Mouse (Mus musculus) thymus, postnatal 25 days (tissue): ENCODE data around the gene Erv3.

ENCODE experiments used
- DNase-seq: peaks from one replicate; pipeline ENCODE4 v3.0.0; 2022

The Erv3 gene

GRCm38 (mm10) chr2:131821708-131821990 is 37.9 kb downstream of the Erv3 start:
- no peak for DNase-seq

DNA sequence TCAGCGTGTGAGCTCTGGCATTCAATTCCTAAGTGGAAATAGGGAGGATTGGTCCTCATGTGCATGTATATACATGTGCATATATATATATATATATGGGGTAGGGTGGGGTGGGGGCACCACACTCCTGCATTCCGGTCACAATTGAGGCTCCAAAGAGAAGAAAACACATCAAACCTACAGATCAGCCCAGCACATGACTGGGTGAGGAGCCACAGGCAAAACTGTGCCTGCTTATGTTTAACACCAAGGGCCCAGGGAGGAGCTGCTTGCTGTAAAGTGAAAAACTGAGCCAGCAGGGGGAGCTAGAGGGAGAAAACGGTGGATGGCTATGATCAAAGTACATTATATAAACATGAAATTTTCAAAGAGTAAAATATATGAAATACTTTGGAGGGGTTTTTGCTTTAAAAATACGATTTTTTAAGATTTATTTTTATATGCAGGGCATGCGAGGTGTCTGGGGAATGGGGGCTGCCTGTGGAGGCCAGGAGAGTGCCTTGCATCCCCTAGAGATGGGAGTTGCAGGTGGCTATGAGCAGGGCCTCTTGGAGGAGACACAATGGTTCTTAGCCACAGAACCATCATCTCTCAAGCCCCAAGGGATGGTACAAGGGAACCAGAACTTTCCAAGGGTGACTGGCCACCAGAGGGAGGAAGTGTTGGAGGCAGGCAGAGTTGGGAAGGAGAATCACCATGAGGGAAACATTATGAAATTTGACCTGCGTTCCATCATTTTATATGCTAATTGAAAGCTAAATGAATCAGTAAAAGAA is 38.4 kb downstream of the Erv3 start:
- DNase-seq = peak; percentile 81

DNA sequence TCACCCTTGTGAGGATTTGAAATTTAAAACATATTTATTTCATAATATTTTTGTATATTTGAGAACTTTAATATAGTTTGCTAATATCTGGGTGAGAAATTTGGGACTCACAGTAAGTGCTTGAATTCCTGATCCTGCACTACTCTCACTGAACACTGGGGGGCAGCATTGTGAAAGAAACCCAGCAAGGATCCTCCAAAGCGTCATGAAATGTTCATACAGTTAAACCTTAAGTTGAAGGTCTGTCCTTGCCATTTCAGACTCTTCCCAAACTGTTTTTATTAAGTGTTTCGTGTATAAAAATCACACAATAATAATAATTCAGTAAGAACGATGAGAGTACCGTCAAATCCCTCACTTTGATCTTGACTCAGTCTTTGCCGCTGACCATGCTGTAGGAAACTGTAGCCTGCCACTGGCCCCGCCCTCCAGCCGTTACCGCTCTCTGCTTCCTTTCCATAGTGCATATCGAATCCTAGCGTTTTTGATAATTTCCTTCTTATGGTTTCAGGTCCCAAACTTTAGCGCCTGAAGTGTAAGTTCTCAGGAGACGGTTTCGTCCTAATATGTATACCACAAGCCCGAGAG is 39.4 kb downstream of the Erv3 start:
- DNase-seq = peak; percentile 85

GRCm38 (mm10) chr2:131814327-131814726 is 45.2 kb downstream of the Erv3 start:
- DNase-seq = no peak

- no peak for DNase-seq
Observed at GRCm38 (mm10) chr2:131813437-131813836, 46.1 kb downstream of the Erv3 start.

- peak; percentile 32 for DNase-seq
Observed at GRCm38 (mm10) chr2:131812480-131813137, 46.9 kb downstream of the Erv3 start.

DNA sequence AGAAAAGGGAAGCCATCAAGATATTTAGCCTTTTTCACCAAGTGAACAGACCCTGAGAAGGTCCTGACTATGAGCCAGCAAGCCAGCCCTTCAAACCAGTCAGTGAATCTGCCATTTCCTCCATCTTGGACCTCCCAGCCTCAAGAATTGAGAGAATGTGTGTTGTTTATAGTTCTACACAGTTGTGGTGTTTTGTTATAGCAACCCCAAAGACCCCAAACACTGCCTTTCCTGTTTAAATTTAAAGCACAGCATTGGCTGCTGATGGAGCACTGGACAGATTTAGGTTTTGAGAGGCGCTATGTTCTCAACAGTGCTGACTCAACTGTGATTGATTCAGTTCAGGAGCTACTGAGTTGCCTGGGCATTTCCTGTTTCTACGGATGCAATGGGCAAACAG is 47.9 kb downstream of the Erv3 start:
- DNase-seq = no peak

DNA sequence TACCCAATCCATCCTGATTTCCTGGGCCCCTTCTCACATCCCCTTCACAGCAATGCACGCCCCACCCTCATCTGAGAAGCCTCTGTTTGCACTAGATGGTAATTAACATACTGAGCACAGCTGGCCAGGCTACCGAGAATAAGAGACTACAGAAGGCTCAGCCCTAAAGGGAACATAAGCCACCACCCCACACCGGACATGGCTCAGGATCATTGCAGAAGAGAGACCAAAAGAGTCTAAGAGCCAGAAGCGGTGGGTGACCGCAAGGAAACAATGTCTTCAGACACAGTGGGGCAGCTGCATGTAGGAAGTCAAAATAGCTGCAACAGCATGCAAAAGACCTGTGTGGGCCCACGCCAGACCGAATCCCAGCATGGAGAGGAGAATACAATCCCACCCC is 50.7 kb downstream of the Erv3 start:
- no peak for DNase-seq

- DNase-seq = no peak
Observed at GRCm38 (mm10) chr2:131807660-131808059, 51.9 kb downstream of the Erv3 start.

- no peak for DNase-seq
Observed at GRCm38 (mm10) chr2:131806863-131807262, 52.7 kb downstream of the Erv3 start.

GRCm38 (mm10) chr2:131805306-131805705 is 54.2 kb downstream of the Erv3 start:
- DNase-seq = no peak

DNA sequence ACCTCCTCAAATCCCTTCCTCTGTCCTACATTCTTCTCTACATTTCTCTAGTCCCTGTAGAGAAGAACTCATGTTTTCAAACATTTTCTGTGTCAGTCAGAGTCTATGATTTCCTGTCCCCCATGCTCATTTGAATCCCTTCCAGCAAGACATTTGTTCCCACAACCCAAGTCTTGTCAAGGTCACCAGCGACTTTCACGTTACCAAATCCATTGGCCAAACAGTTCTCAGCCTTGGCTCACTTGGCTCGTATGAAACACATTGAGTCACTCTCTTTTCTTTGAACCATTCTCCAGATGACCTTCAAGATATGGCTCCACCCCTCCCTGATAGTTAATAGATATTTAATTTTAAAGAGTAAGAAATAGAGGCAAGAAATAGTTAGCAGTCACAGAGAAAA is 55.7 kb downstream of the Erv3 start:
- no peak for DNase-seq
